Mouse (Mus musculus) heart, postnatal 0 days (tissue): ENCODE data around the gene Orc1. TPM values are rescaled to one million over a fixed set of nuclear protein-coding genes. Genes with fewer than 3 reads are reported as not detected.

Source experiments
- ATAC-seq: fragments of 200-750 bp; cut with Nextera tagmentation; 2 replicates; pipeline ENCODE4 v1.8.0; 2017; ENCODE audit warnings: low read depth, moderate number of reproducible peaks, moderate library complexity; ENCODE audit not compliant: insufficient read depth
- DNase-seq: peaks from one replicate; pipeline ENCODE4 v3.0.0-alpha.2; 2016; ENCODE audit warnings: low spot score
- H3K27ac ChIP-seq: fragments of 300-500 bp; sonication (generic); 2 replicates; pipeline ENCODE4 v1.5.1; 2014; ENCODE audit warnings: low read depth, mild to moderate bottlenecking
- H3K27me3 ChIP-seq: fragments of 300-500 bp; sonication (generic); 2 replicates; pipeline ENCODE4 v1.6.1; 2014; ENCODE audit warnings: low read length, mixed read lengths; ENCODE audit not compliant: control insufficient read depth, insufficient read depth
- H3K36me3 ChIP-seq: fragments of 300-500 bp; sonication (generic); replicated peaks from 2 replicates; pipeline ENCODE4 v1.6.1; 2014; ENCODE audit warnings: low read length, mixed read lengths; ENCODE audit not compliant: control insufficient read depth, insufficient read depth
- H3K4me1 ChIP-seq: fragments of 300-500 bp; sonication (generic); 2 replicates; pipeline ENCODE4 v1.6.1; 2014; ENCODE audit warnings: antibody characterized with exemption; ENCODE audit not compliant: control insufficient read depth, insufficient read depth
- H3K4me2 ChIP-seq: fragments of 300-500 bp; sonication (generic); 2 replicates; pipeline ENCODE4 v1.6.1; 2014; ENCODE audit warnings: low read depth, mild to moderate bottlenecking, low read length, moderate library complexity
- H3K4me3 ChIP-seq: fragments of 300-500 bp; sonication (generic); 2 replicates; pipeline ENCODE4 v1.5.1; 2014; ENCODE audit warnings: low read depth, low read length
- H3K9ac ChIP-seq: fragments of 300-500 bp; sonication (generic); replicated peaks from 2 replicates; pipeline ENCODE4 v1.6.1; 2014; ENCODE audit warnings: low read depth, low read length, mixed read lengths
- H3K9me3 ChIP-seq: fragments of 300-500 bp; sonication (generic); replicated peaks from 2 replicates; pipeline ENCODE4 v1.6.1; 2016; ENCODE audit warnings: low read length; ENCODE audit not compliant: control insufficient read depth
- CTCF ChIP-seq: IDR thresholded peaks from 2 replicates; pipeline ENCODE4 v1.5.1; 2016; ENCODE audit warnings: antibody characterized with exemption, control low read depth, low read depth
- EP300 ChIP-seq: IDR thresholded peaks from 2 replicates; pipeline ENCODE4 v1.6.1; 2016; ENCODE audit warnings: antibody characterized with exemption, low read depth
- WGBS: fragments of 180-500 bp; shearing (Covaris S2); extraction: QIAGEN DNeasy Blood & Tissue Kit; methylation state at CpG from one replicate; pipeline ENCODE4 v1.1.7; 2014; 5-methylcytosine and 5-hydroxymethylcytosine counted together
- polyA plus RNA-seq: library from polyadenylated mRNA; unstranded; fragments of >200 nt; fragmentation: Nextera tagmentation; extraction: Ambion mirVana; gene quantifications from 2 replicates; pipeline ENCODE4 v1.2.1, GENCODE M21; 2015
- total RNA-seq: library from RNA; depleted of rRNA; stranded (reverse); fragments of >200 nt; gene quantifications from 2 replicates; pipeline ENCODE4 v1.2.3, GENCODE M21; 2014; ENCODE audit warnings: low replicate concordance

Gene Orc1
- total and polyA plus RNA-seq, 2 experiments from 2014 or later, result 1.4 to 1.7 TPM

GRCm38 (mm10) chr4:108627066-108627465 is 47.8 kb downstream of the Orc1 start:
- peaks cover 74% of the 10 kb centered on the region for H3K36me3 ChIP-seq
- no peaks in the 10 kb centered on the region for H3K27me3 ChIP-seq
- no peaks in the 10 kb centered on the region for H3K4me1 ChIP-seq
- H3K9ac ChIP-seq, result no peak overlapping the region
- 65% methylated on average over 5 of the region's 5 CpGs for WGBS
- ATAC-seq, result no peak
- no peaks in the 10 kb centered on the region for H3K9me3 ChIP-seq
- TF ChIP-seq CTCF, result no peak
- no peak for TF ChIP-seq EP300
- no peak overlapping the region for H3K27ac ChIP-seq
- no peak overlapping the region for H3K4me2 ChIP-seq
- no peak for DNase-seq
- H3K4me3 ChIP-seq, result no peak overlapping the region

GRCm38 (mm10) chr4:108629363-108629880 is 50.2 kb downstream of the Orc1 start:
- peaks cover 94% of the 10 kb centered on the region for H3K36me3 ChIP-seq
- no peaks in the 10 kb centered on the region for H3K9me3 ChIP-seq
- TF ChIP-seq CTCF (no peak), EP300 (no peak)
- H3K4me1 ChIP-seq, result no peaks in the 10 kb centered on the region
- no peaks in the 10 kb centered on the region for H3K27me3 ChIP-seq
- no peak for ATAC-seq
- no peak overlapping the region for H3K9ac ChIP-seq
- H3K27ac ChIP-seq, result no peak overlapping the region
- no peak overlapping the region for H3K4me3 ChIP-seq
- DNase-seq, result no peak
- H3K4me2 ChIP-seq, result no peak overlapping the region
- 86% methylated on average over 7 of the region's 7 CpGs for WGBS

GRCm38 (mm10) chr4:108630096-108630495 is 50.9 kb downstream of the Orc1 start:
- TF ChIP-seq EP300, result no peak
- Histone ChIP-seq H3K4me1 (no peaks in the 10 kb centered on the region), H3K9ac (no peak overlapping the region), H3K27me3 (no peaks in the 10 kb centered on the region), H3K9me3 (no peaks in the 10 kb centered on the region), H3K27ac (no peak overlapping the region), H3K4me2 (no peak overlapping the region), H3K4me3 (no peak overlapping the region), H3K36me3 (peaks cover 93% of the 10 kb centered on the region)
- DNase-seq (no peak), ATAC-seq (no peak)
- WGBS, result 81% methylated on average over 9 of the region's 9 CpGs

- DNase-seq, result no peak
- Histone ChIP-seq H3K27ac (no peak overlapping the region), H3K9ac (no peak overlapping the region), H3K4me1 (no peaks in the 10 kb centered on the region), H3K9me3 (no peaks in the 10 kb centered on the region), H3K4me2 (no peak overlapping the region), H3K36me3 (peaks cover 84% of the 10 kb centered on the region), H3K4me3 (no peak overlapping the region), H3K27me3 (no peaks in the 10 kb centered on the region)
- 91% methylated on average over 4 of the region's 4 CpGs for WGBS
- TF ChIP-seq EP300, result no peak
- no peak for TF ChIP-seq CTCF
- no peak for ATAC-seq
These were observed 52.4 kb downstream of the Orc1 start for GRCm38 (mm10) chr4:108631616-108632015.

- Histone ChIP-seq H3K9ac (no peak overlapping the region), H3K4me1 (no peaks in the 10 kb centered on the region), H3K27ac (no peak overlapping the region), H3K4me3 (no peak overlapping the region), H3K9me3 (no peaks in the 10 kb centered on the region), H3K36me3 (peaks cover 74% of the 10 kb centered on the region), H3K4me2 (no peak overlapping the region), H3K27me3 (no peaks in the 10 kb centered on the region)
- TF ChIP-seq EP300, result no peak
- no peak for TF ChIP-seq CTCF
- no peak for DNase-seq
- ATAC-seq, result no peak
- 84% methylated on average over 12 of the region's 12 CpGs for WGBS
These were observed 54.5 kb downstream of the Orc1 start for GRCm38 (mm10) chr4:108633703-108634102.

- TF ChIP-seq CTCF (no peak), EP300 (no peak)
- H3K9me3 ChIP-seq, result no peaks in the 10 kb centered on the region
- H3K9ac ChIP-seq, result no peak overlapping the region
- no peak overlapping the region for H3K4me2 ChIP-seq
- peaks cover 71% of the 10 kb centered on the region for H3K36me3 ChIP-seq
- ATAC-seq (no peak), DNase-seq (no peak)
- no peak overlapping the region for H3K27ac ChIP-seq
- WGBS, result 71% methylated on average over 4 of the region's 4 CpGs
- H3K27me3 ChIP-seq, result no peaks in the 10 kb centered on the region
- no peaks in the 10 kb centered on the region for H3K4me1 ChIP-seq
- H3K4me3 ChIP-seq, result no peak overlapping the region
These were observed 55.5 kb downstream of the Orc1 start for GRCm38 (mm10) chr4:108634696-108635095.
